Mouse (Mus musculus) spleen, postnatal 14 days (tissue): ENCODE data around the gene Ppil6.

Experiments
- DNase-seq, 2 experiments: peaks; one replicate each; pipeline ENCODE4 v3.0.0; 2021 to 2022; ENCODE audit warnings: low spot score in 2 of 2

The Ppil6 gene

GRCm38 (mm10) chr10:41525696-41526095, 35.5 kb downstream of the Ppil6 start:
- DNase-seq, result no peak

- DNase-seq, result no peak
Observed at GRCm38 (mm10) chr10:41529972-41530371, 39.7 kb downstream of the Ppil6 start.

DNA sequence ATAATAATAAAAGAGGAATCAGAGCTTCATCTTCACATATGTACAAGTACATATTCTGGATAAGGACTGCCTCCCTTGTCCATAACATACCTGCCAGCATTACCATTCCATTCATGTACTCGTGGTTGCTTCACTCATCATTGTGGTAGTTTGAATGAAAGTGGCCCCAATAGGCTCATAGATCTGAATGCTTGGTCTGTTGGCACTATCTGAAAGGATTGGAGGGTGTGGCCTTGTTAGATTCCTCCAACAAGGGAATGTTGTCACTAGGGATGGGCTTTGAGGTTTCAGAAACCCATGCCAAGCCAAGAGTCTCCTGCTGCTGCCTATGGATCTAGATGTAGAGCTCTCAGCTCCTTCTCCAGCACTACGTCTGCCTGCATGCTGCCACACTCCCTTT, 45.8 kb downstream of the Ppil6 start:
- DNase-seq, result no peak

DNA sequence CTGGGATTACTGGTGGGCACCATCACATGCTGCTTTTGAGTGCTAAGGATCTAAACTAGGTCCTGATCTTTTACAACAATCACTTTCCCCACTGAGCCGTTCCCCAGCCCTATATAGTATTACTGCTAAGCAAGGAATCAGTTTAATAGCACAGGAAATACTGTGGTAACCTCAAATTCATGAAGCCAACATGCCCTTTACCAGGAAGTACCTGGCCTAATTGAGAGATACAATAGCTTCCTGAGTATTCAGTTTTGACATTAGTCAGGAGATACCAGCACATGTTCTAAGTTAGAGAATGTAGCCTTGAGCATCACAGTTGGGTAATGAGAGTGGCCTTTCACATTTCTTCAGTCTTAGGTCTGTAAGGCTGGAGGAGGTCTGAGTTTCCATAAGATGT, 46.5 kb downstream of the Ppil6 start:
- DNase-seq, result no peak

DNA sequence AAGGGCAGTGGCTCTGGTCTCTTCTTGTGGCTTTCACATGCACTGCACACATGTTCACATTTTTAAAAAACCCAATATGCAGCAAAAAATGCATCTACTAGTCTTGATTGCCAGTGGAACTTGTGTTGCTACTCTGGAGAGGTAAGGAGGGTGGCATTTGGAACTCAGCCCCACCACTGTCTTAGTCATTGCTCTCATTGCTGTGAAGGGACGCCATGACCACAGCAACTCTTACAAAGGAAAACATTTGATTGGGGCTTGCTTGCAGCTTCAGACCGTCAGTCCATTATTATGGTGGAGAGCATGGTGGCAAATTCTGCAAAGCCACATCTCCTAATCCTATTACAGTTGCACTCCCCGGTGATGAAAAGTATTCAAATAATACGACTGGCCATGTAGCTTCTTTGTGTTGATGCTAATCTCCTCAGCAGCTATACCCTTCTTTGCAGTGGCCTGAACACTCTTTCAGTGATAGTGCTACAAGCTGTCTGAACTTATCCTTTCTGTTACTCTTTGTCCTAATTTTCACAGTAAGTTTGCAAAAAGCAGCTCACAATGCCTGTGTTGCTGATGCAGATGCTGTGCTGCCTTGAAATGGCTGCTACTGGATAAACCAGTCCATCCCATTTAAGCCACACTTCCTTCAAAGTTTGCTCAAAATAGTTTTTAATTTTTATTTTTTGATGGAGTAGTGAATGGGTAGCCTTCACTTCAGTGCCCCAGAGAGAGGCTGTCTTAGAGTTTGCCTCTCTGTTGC, 47.2 kb downstream of the Ppil6 start:
- DNase-seq, result no peak

- no peak for DNase-seq
Observed at GRCm38 (mm10) chr10:41537983-41538330, 47.7 kb downstream of the Ppil6 start.

GRCm38 (mm10) chr10:41538986-41539385, 48.7 kb downstream of the Ppil6 start:
- DNase-seq, result no peak

DNA sequence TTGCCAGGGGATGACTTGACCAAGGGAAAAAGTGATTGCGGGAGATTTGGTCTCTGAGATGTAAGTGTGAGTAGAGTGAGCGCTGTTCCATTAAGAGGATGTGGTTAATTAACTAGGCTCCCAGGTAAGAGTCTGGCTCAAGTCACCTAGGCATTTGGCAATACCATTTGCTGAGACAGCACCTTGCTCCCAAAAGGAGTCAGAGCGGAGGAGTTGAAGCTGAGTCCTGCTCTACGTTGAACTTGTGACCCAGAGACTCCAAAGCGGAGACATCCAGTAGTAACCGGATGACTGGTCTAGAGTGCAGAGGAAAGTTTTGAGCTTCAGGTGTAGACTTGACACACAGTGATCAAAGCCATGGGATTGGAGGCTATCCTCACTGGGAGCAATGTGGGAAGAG, 51.8 kb downstream of the Ppil6 start:
- no peak for DNase-seq

GRCm38 (mm10) chr10:41543439-41543838, 53.2 kb downstream of the Ppil6 start:
- no peak for DNase-seq

DNA sequence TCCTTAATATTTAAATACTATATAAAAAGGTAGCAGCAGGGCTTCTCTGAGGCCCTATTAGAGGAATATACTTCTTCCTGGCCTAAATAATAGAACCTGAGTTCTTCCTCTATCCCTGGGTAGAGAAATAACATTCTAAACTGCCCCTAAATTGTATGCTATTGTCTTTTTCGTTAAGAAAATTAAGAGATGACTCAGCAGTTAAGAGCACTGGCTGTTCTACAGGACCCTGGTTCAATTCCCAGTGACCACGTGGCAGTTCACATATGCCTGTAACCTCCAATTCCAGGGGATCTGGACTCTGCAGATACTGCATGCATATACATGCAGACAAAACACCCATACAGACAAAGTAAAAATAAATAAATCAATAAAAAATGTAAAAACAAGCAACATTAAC, 53.6 kb downstream of the Ppil6 start:
- DNase-seq, result no peak

- DNase-seq, result no peak
Observed at GRCm38 (mm10) chr10:41544481-41545190, 54.4 kb downstream of the Ppil6 start.

- DNase-seq, result no peak
Observed at GRCm38 (mm10) chr10:41545224-41545755, 55.1 kb downstream of the Ppil6 start.

DNA sequence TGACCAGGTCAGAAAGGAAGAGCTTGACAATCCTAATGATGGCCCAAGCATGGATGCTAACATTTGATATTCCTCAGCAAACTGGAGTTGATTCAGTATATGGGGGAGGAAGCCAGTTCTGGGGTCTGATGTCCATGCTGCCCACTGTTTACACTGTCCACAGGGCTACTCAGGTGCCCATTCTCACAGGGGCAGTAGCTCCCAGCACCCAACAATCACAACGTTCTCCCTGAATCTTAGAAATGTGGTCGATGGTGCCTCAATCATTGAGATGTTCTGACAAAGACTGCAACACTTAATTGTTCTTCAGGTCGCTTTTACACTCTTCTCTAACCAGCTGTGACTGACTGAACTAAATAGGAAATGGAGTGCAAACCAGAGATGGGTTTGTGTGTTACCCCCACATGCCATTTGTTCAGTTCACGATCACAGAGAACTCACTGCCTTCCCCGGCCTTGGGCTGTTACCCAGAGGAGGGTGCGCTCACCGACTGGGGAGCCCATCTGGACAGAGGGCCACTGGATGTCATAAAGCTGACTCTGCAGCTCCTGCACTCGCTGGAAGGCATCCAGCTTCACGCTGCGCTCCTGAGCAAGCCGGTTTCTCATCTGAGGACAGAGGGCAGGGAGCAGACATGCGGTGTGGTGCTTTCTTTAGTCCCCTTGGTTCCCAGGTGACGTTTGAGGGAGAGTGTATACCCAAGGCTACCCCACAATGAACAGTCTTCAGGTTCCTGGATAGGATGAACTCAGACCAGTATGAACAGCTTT, 56.3 kb downstream of the Ppil6 start:
- no peak for DNase-seq

DNA sequence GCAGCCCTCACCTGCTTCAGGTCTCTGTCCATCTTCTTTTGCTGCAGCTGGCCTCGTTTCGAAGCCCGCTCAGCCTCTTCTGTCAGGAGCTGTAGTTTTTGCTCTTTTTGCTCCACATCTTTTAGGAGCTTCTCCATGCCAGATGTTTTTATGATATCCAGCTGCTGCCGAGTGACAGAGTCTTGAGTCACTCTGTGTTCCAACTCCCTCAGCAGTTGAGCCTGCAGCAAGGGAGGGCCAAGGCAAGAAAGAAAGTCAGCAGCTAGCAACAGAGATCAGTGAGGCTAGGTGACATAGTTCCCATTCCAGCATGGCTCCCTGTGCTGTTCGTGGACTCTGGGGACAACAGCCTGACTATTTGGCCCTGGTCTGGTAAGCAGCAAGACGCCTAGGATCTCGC, 60.5 kb downstream of the Ppil6 start:
- DNase-seq, result no peak

- DNase-seq, result no peak
Observed at GRCm38 (mm10) chr10:41552319-41552718, 62.1 kb downstream of the Ppil6 start.

DNA sequence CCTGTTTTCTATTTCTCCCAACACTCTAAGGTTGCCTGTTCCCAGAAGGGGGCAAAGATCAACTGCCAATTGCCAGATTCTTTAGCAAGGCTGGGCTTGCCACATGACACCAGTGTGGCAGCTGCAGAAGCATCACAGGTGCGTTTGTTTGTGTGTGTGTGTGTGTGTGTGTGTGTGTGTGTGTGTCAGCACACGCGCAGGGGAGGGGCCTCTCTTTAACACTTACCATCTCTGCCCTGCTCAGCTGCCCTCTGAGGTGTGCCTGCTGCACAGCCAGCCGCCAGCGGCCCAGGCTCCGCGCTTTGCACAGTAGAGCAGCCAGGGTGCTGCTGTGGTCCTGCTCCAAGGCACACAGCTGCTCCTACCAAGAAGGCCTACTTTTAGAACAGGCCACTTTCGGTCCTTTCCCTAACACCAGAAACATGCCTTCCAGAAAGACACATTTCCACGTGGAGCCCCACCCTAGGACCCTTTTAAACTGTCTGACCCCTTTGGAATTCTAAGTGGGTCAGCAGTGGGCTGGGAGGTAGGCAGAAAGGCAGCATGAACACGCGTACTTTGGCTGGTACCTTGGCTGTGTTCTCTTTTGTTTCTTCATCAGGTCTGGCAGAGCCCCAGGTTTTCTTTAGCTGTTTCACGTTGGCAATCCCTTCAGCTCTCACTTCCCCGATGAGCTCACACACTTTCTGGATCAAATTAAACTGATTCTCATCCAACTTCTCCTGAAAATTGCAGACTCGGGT, 62.8 kb downstream of the Ppil6 start:
- peak in 1 of 2 experiments; percentile 28 for DNase-seq

DNA sequence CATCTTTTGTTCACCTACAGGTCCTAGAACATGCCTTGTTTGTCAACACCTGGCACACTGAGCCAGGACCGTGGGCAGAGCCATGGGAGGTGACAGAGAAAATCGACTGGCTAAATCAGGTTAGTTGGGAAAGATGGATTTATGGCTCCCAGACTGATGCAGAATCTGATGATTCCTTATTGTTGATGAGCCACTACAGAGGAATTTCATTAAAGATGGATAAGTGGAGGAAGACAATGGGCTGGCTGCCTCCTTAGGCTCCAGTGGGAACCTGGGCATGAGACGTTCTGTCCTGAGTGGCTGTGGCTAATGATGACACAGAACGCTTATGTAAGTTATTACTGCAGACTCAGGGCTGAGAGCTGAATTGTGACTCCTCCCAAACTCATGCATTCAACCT, 63.5 kb downstream of the Ppil6 start:
- no peak for DNase-seq

GRCm38 (mm10) chr10:41555081-41555480, 64.8 kb downstream of the Ppil6 start:
- DNase-seq, result no peak

GRCm38 (mm10) chr10:41558401-41558800, 68.2 kb downstream of the Ppil6 start:
- DNase-seq, result no peak

DNA sequence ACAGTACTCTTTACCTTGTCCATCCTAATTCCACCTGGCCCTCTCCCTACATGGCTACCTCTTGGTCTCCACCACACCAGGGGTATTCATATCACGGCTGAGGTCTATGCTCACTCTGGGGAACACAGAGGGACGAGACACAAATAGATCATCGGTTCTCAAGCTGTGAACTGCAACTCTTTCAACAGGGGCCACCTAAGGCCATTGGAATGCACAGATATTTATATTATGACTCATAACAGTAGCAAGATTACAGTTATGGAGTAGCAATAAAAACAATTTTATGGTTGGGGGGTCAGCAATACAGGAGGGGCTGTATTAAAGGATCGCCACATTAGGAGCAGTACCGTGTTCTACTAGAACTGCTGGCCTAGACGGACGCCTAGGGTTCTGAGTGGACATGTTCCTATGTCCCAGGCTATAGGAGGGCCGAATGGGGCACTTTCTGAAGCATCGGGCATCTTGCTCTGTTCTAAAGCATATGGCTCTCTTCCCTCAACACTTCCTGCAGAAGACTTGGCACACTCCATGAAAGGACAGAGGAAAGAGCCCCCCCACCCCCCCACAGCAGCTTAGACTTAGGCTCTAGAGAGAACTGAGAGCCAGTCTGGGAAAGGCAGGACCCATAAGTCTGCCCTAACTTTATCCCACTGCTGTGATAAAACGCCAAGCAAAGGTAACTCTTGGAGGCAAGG, 71.6 kb downstream of the Ppil6 start:
- DNase-seq, result no peak
